Mouse (Mus musculus): ENCODE results near the gene Ovol2.
"Not testable (repeated sequence)": the region's sequence is repeated elsewhere in the genome, so short reads cannot be mapped to it uniquely, and the experiment has no call there.

Ovol2 gene

GRCm38 (mm10) chr2:144331401-144332302 lies at the start of gene Ovol2:
Ovol2 (minus strand) TSS chr2:144332146.
- DNase-seq (ENCODE audit: low spot score in 2 of 2): no peak

- DNase-seq (ENCODE audit: low spot score in 2 of 2): no peak
These were observed 49.8 kb upstream of the Ovol2 start for GRCm38 (mm10) chr2:144381741-144382140.

- DNase-seq (ENCODE audit: low spot score in 2 of 2): no peak
These were observed 49.3 kb upstream of the Ovol2 start for GRCm38 (mm10) chr2:144381293-144381692.

- DNase-seq (ENCODE audit: low spot score in 2 of 2): no peak
These were observed 43.2 kb upstream of the Ovol2 start for GRCm38 (mm10) chr2:144375063-144375703.

- no peak for DNase-seq (ENCODE audit: low spot score in 2 of 2)
These were observed 41.1 kb upstream of the Ovol2 start for GRCm38 (mm10) chr2:144373063-144373462.

- no peak for DNase-seq (ENCODE audit: low spot score in 2 of 2)
These were observed 39.6 kb upstream of the Ovol2 start for GRCm38 (mm10) chr2:144371566-144371965.

GRCm38 (mm10) chr2:144369511-144369910 lies 37.6 kb upstream of the Ovol2 start:
- DNase-seq (ENCODE audit: low spot score in 2 of 2): no peak

GRCm38 (mm10) chr2:144369020-144369421 lies 37.1 kb upstream of the Ovol2 start:
- peak in 1 of 2 experiments; percentile 66 for DNase-seq (ENCODE audit: low spot score in 2 of 2)

GRCm38 (mm10) chr2:144368400-144369019 lies 36.6 kb upstream of the Ovol2 start, which contains the start of the genes Kat14 and Pet117:
Kat14 (plus strand) TSS chr2:144368983.
Pet117 (plus strand) TSS chr2:144368996.
- peak; percentile 84 to 85 for DNase-seq (ENCODE audit: low spot score in 2 of 2)

GRCm38 (mm10) chr2:144352843-144353242 lies 20.9 kb upstream of the Ovol2 start:
- no peak for DNase-seq (ENCODE audit: low spot score in 2 of 2)

GRCm38 (mm10) chr2:144348525-144348924 lies 16.6 kb upstream of the Ovol2 start:
- DNase-seq (ENCODE audit: low spot score in 2 of 2): no peak

GRCm38 (mm10) chr2:144343158-144343557 lies 11.2 kb upstream of the Ovol2 start:
- DNase-seq (ENCODE audit: low spot score in 2 of 2): no peak

GRCm38 (mm10) chr2:144338149-144338548 lies 6.2 kb upstream of the Ovol2 start:
- not testable (repeated sequence) for DNase-seq (ENCODE audit: low spot score in 2 of 2)

GRCm38 (mm10) chr2:144337701-144338100 lies 5.8 kb upstream of the Ovol2 start:
- DNase-seq (ENCODE audit: low spot score in 2 of 2): no peak

- no peak for DNase-seq (ENCODE audit: low spot score in 2 of 2)
These were observed 5.3 kb upstream of the Ovol2 start for GRCm38 (mm10) chr2:144337230-144337629.

GRCm38 (mm10) chr2:144333138-144333842 lies 1.3 kb upstream of the Ovol2 start:
- no peak for DNase-seq (ENCODE audit: low spot score in 2 of 2)

GRCm38 (mm10) chr2:144332486-144332885 lies 540 bp upstream of the Ovol2 start:
- DNase-seq (ENCODE audit: low spot score in 2 of 2): no peak

GRCm38 (mm10) chr2:144330960-144331371 lies 980 bp downstream of the Ovol2 start:
- DNase-seq (ENCODE audit: low spot score in 2 of 2): no peak

- no peak for DNase-seq (ENCODE audit: low spot score in 2 of 2)
These were observed 1.5 kb downstream of the Ovol2 start for GRCm38 (mm10) chr2:144330352-144330959.

- DNase-seq (ENCODE audit: low spot score in 2 of 2): no peak
These were observed 2.0 kb downstream of the Ovol2 start for GRCm38 (mm10) chr2:144329937-144330336.

- no peak for DNase-seq (ENCODE audit: low spot score in 2 of 2)
These were observed 2.5 kb downstream of the Ovol2 start for GRCm38 (mm10) chr2:144329451-144329850.

Measured in frontal cortex, postnatal 14 days (tissue).